Mouse (Mus musculus) lung, adult 2 months (tissue): ENCODE results near the gene Catsper1.

Experiments
- CTCF ChIP-seq: fragments of 200-500 bp; IDR thresholded peaks from 2 replicates; pipeline ENCODE4 v1.5.1; 2011; ENCODE audit warnings: mild to moderate bottlenecking, low read length, control low read depth; ENCODE audit not compliant: insufficient read depth
- POLR2A ChIP-seq: fragments of 200-500 bp; IDR thresholded peaks from 2 replicates; pipeline ENCODE4 v1.6.1; 2011; ENCODE audit warnings: low read depth, mild to moderate bottlenecking, control low read depth, low read length, borderline replicate concordance; ENCODE audit errors: extremely low read depth

DNA sequence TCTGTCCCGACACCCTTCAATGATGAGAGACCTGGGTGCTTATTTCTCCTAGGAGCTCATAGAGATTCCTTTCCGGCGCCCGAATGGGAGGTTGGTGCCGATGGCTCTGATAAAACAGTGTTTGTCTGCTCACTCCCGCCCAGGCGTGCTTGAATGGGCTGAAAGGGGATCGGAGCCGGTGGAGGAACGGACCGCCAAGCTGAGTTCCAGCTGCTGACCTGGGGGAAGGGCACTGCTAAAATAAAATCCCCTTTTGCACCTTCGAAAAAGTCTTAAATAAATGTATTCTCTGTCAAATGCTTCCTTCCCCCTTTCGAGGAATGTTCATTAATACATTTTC is 39.8 kb upstream of the Catsper1 start:
- TF ChIP-seq POLR2A (no peak), CTCF (no peak)
